Mouse (Mus musculus): ENCODE results near the gene Rnaset2b.
"Not testable (repeated sequence)": the region's sequence is repeated elsewhere in the genome, so short reads cannot be mapped to it uniquely, and the experiment has no call there.

DNA sequence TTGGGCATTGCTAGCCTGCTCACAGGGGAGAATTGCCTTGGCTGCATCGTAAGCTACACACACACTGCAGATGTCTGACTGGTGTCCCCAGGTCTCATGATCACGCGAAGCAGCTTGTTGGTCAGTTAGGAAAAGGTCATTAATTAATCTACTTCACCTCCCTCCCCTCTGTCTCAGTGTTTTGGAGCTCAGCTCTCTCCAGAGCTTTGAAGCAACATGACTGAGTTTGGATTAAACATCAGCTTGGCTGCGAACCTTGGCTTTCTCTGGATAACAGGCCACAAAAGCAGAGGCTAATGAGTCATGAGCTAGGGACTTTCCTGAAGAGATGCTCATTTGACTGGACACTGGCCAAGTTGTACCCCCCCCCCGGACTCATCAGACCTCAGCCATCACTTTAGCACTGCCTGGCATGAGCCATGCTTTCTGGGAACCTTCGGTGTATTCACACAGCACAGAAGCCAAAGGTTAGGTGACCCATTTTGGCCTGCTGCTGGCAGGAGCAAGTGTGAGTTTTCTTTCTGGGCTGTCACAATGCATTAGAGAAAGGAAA is 60.3 kb downstream of the Rnaset2b start:
- TF ChIP-seq CTCF (IDR thresholded peaks at IDR 0.05; ENCODE audit: low read depth, low read length); GATA1 (IDR thresholded peaks at IDR 0.05; ENCODE audit: borderline replicate concordance, low read length); GATA2 (IDR thresholded peaks at IDR 0.05; ENCODE audit: borderline replicate concordance, low read depth, low read length); POLR2AphosphoS5 (IDR thresholded peaks at IDR 0.05; ENCODE audit: insufficient replicate concordance, low read depth, low read length); TAL1 (conservative IDR thresholded peaks at IDR 0.05; ENCODE audit: low read depth, low read length): not testable (repeated sequence)
